Mouse (Mus musculus) liver, postnatal 0 days (tissue): ENCODE data around the gene Ccdc159. TPM values are rescaled to one million over a fixed set of nuclear protein-coding genes. Genes with fewer than 3 reads are reported as not detected.

Experiments used
- ATAC-seq: fragments of 200-750 bp; cut with Nextera tagmentation; 2 replicates; pipeline ENCODE4 v1.8.0; 2017; ENCODE audit warnings: mild to moderate bottlenecking, moderate library complexity
- DNase-seq: peaks from one replicate; pipeline ENCODE4 v3.0.0-alpha.2; 2016
- H3K27ac ChIP-seq: fragments of 300-500 bp; sonication (generic); 2 replicates; pipeline ENCODE4 v1.5.1; 2014; ENCODE audit warnings: antibody characterized with exemption, moderate library complexity, mild to moderate bottlenecking, low read depth
- H3K27me3 ChIP-seq: fragments of 300-500 bp; sonication (generic); 2 replicates; pipeline ENCODE4 v1.6.1; 2014; ENCODE audit warnings: low read length, control low read depth, mixed read lengths; ENCODE audit not compliant: insufficient read depth
- H3K36me3 ChIP-seq: fragments of 300-500 bp; sonication (generic); replicated peaks from 2 replicates; pipeline ENCODE4 v1.6.1; 2014; ENCODE audit warnings: mild to moderate bottlenecking, control low read depth, low read length, moderate library complexity, mixed read lengths; ENCODE audit not compliant: insufficient read depth
- H3K4me1 ChIP-seq: fragments of 300-500 bp; sonication (generic); 2 replicates; pipeline ENCODE4 v1.6.1; 2014; ENCODE audit warnings: antibody characterized with exemption, mild to moderate bottlenecking, control low read depth; ENCODE audit not compliant: insufficient read depth
- H3K4me2 ChIP-seq: fragments of 300-500 bp; sonication (generic); 2 replicates; pipeline ENCODE4 v1.6.1; 2014; ENCODE audit warnings: low read depth, mild to moderate bottlenecking, low read length, moderate library complexity, mixed read lengths
- H3K4me3 ChIP-seq: fragments of 300-500 bp; sonication (generic); 2 replicates; pipeline ENCODE4 v1.5.1; 2014; ENCODE audit warnings: low read depth, low read length
- H3K9ac ChIP-seq: fragments of 300-500 bp; sonication (generic); replicated peaks from 2 replicates; pipeline ENCODE4 v1.6.1; 2014; ENCODE audit warnings: mild to moderate bottlenecking, moderate library complexity
- H3K9me3 ChIP-seq: fragments of 300-500 bp; sonication (generic); 2 replicates; pipeline ENCODE4 v1.6.1; 2016; ENCODE audit warnings: mild to moderate bottlenecking, control low read depth, low read length, mixed read lengths
- CTCF ChIP-seq: sonication (generic); IDR thresholded peaks from 2 replicates; pipeline ENCODE4 v1.5.1; 2016; ENCODE audit warnings: antibody characterized with exemption, low read depth
- EP300 ChIP-seq: IDR thresholded peaks from 2 replicates; pipeline ENCODE4 v1.6.1; 2016; ENCODE audit warnings: antibody characterized with exemption, low read depth, mild to moderate bottlenecking
- WGBS: fragments of 180-500 bp; shearing (Covaris S2); extraction: QIAGEN DNeasy Blood & Tissue Kit; methylation state at CpG from one replicate; pipeline ENCODE4 v1.1.7; 2014; ENCODE audit not compliant: insufficient replicate concordance; 5-methylcytosine and 5-hydroxymethylcytosine counted together
- polyA plus RNA-seq: library from polyadenylated mRNA; unstranded; fragments of >200 nt; fragmentation: Nextera tagmentation; extraction: Ambion mirVana; gene quantifications from 2 replicates; pipeline ENCODE4 v1.2.1, GENCODE M21; 2015

Gene Ccdc159
- polyA plus RNA-seq, 1 experiment from 2014 or later, result 1.1 TPM

DNA sequence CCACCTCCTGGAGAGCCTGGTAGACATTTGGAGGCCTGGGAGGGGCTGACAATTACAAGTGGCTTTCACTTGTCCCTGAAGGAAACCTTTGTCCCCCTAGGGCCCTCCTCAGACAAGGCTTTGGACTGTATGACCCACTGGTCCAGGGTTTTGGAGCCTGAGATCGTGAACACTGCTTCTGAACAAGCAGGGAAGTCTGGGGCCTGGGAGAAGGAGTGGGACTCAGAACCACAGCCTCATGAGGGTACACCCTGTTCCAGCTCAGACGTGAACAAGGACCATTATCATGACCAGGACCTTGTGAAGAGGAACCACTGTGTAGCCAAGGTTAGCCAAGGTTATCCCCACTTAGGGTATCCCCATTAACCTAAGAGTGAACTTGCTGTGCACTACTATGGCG is 1.9 kb downstream of the Ccdc159 start:
- ATAC-seq (no peak), DNase-seq (no peak)
- Histone ChIP-seq H3K9me3 (no peaks in the 10 kb centered on the region), H3K27ac (no peak overlapping the region), H3K9ac (no peak overlapping the region), H3K4me2 (no peak overlapping the region), H3K27me3 (no peaks in the 10 kb centered on the region), H3K4me3 (no peak overlapping the region), H3K4me1 (peaks cover 16% of the 10 kb centered on the region), H3K36me3 (no peaks in the 10 kb centered on the region)
- TF ChIP-seq EP300 (no peak), CTCF (no peak)
- WGBS, result 68% methylated on average over 3 of the region's 3 CpGs

GRCm38 (mm10) chr9:21932006-21932405 is 4.7 kb downstream of the Ccdc159 start:
- no peaks in the 10 kb centered on the region for H3K27me3 ChIP-seq
- H3K9ac ChIP-seq, result no peak overlapping the region
- no peak overlapping the region for H3K4me2 ChIP-seq
- TF ChIP-seq CTCF, result no peak
- DNase-seq (no peak), ATAC-seq (no peak)
- H3K4me3 ChIP-seq, result no peak overlapping the region
- H3K4me1 ChIP-seq, result peaks cover 7% of the 10 kb centered on the region; the same call in 1 of the 2 replicates
- no peaks in the 10 kb centered on the region for H3K9me3 ChIP-seq
- H3K36me3 ChIP-seq, result no peaks in the 10 kb centered on the region
- 67% methylated on average over 2 of the region's 2 CpGs for WGBS
- H3K27ac ChIP-seq, result no peak overlapping the region

GRCm38 (mm10) chr9:21932445-21933137 is 5.3 kb downstream of the Ccdc159 start:
- no peak overlapping the region for H3K4me2 ChIP-seq
- no peaks in the 10 kb centered on the region for H3K9me3 ChIP-seq
- no peak overlapping the region for H3K4me3 ChIP-seq
- H3K9ac ChIP-seq, result no peak overlapping the region
- no peak for DNase-seq
- no peak for ATAC-seq
- 60% methylated on average over 12 of the region's 12 CpGs for WGBS
- no peaks in the 10 kb centered on the region for H3K36me3 ChIP-seq
- TF ChIP-seq CTCF, result no peak
- TF ChIP-seq EP300, result no peak
- H3K27ac ChIP-seq, result no peak overlapping the region
- H3K27me3 ChIP-seq, result no peaks in the 10 kb centered on the region
- H3K4me1 ChIP-seq, result peaks cover 10% of the 10 kb centered on the region; the same call in 1 of the 2 replicates

GRCm38 (mm10) chr9:21934021-21934420 is 6.8 kb downstream of the Ccdc159 start:
- H3K4me1 ChIP-seq, result peaks cover 10% of the 10 kb centered on the region; the same call in 1 of the 2 replicates
- H3K9me3 ChIP-seq, result no peaks in the 10 kb centered on the region
- H3K27me3 ChIP-seq, result no peaks in the 10 kb centered on the region
- no peak overlapping the region for H3K4me2 ChIP-seq
- no peak for DNase-seq
- no peak for ATAC-seq
- WGBS, result 81% methylated on average over 12 of the region's 12 CpGs
- no peaks in the 10 kb centered on the region for H3K36me3 ChIP-seq
- no peak overlapping the region for H3K4me3 ChIP-seq
- no peak for TF ChIP-seq CTCF
- TF ChIP-seq EP300, result no peak
- no peak overlapping the region for H3K9ac ChIP-seq
- no peak overlapping the region for H3K27ac ChIP-seq

DNA sequence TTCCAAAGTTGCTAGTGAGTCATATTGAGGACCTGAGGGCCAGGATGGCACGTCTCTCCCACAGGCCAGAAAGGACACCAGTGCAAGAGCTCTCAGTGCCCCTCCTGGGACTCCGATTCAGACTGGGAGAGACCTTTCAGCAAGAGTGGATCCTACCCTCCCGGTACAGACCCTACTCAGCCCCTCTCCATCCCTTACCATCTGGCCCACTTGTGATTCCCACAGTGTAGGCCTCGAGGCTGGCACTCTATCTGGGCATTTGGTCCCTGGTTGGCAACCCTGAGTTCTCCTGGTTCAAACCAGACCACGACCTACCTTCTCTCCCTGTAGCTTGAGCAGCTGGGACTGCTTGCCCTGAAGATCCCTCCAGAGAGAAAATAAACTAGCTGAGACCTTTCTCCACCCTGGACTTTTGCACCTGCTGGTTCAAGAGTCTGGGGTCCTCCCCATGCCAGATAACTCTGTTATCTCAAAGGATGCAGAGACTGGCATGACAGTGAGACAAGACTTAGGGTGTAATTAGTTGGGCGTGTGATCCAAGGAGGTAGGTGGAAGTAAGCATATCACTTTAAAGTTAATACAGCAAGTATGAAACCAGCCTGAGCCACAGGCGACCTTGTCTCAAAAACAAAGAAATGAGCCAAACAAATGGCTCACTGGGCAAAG is 8.3 kb downstream of the Ccdc159 start:
- Histone ChIP-seq H3K4me1 (peaks cover 10% of the 10 kb centered on the region; the same call in 1 of the 2 replicates), H3K4me2 (no peak overlapping the region), H3K27me3 (no peaks in the 10 kb centered on the region), H3K27ac (no peak overlapping the region), H3K36me3 (no peaks in the 10 kb centered on the region), H3K9me3 (no peaks in the 10 kb centered on the region), H3K4me3 (no peak overlapping the region), H3K9ac (no peak overlapping the region)
- TF ChIP-seq EP300 (no peak), CTCF (no peak)
- DNase-seq, result no peak
- ATAC-seq, result no peak
- WGBS, result 67% methylated on average over 7 of the region's 7 CpGs

DNA sequence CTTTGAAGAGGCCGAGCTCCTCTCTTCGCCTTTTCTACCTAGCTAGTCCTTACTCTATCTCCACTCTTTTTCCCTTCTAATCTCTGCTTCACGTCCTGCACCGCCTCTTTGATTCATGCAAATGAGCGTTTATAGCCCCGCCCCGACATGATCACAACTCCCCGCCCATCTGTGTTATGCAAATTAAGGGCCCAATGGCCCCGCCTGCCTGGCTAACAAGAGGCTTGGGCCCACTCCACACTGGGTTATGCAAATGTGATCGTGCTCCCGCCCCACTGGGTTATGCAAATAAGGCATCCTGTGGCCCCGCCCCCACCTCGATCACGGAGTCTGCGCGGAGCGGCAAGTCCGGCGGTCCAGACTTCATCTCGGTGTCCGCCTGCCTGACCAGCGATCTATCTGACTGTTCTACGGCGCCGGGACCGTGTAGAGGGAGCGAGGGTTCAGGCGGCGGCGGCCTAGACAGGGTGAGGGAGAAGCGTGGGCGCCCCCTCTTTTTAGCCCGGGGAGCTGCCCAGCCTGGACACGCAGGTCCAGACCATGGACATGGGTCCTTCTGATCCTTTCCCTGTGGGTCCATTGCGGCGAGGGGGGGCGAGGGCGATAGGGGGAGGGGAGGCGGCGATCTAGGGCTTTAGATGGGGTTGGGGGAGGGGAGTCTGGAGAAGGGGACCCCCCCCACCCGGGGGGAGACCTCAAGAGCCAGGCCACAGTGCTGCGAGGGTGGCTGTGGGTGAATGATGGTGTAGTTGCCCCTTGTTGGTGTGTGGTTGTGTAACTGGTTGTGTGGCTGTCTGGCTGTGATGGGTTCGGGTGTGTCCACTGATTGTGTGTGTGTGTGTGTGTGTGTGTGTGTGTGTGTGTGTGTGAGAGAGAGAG is 9.7 kb downstream of the Ccdc159 start, which contains the start of gene Plppr2:
Gene Plppr2 (plus strand): TSS at position 342 of the 879 bp plus-strand sequence.
- TF ChIP-seq CTCF, result 0 out of 2 replicates have a peak, but pooled peaks have one; percentile 7
- no peak for TF ChIP-seq EP300
- Histone ChIP-seq H3K4me3 (peak within 1 kb of the TSS; percentile 48), H3K9ac (peak within 1 kb of the TSS; percentile 59), H3K27me3 (no peaks in the 10 kb centered on the region), H3K36me3 (no peaks in the 10 kb centered on the region), H3K9me3 (no peaks in the 10 kb centered on the region), H3K4me1 (peaks cover 10% of the 10 kb centered on the region; the same call in 1 of the 2 replicates), H3K4me2 (peak within 1 kb of the TSS; percentile 84), H3K27ac (no peak within 1 kb of the TSS)
- DNase-seq (peak; percentile 93), ATAC-seq (peak; percentile 96)
- 5% methylated on average over 39 of the region's 43 CpGs for WGBS
